Mouse (Mus musculus) heart, embryonic 10.5 days (tissue): ENCODE results near the gene Cabin1. TPM values are rescaled to one million over a fixed set of nuclear protein-coding genes. Genes with fewer than 3 reads are reported as not detected.

ENCODE experiments used
- DNase-seq: peaks from one replicate; pipeline ENCODE4 v3.0.0-alpha.2; 2017; ENCODE audit warnings: low spot score
- H3K27ac ChIP-seq: fragments of 300-500 bp; sonication (generic); 2 replicates; pipeline ENCODE4 v1.5.1; 2016; ENCODE audit warnings: mild to moderate bottlenecking
- H3K27me3 ChIP-seq: fragments of 300-500 bp; sonication (generic); 2 replicates; pipeline ENCODE4 v1.6.1; 2016; ENCODE audit warnings: mild to moderate bottlenecking; ENCODE audit not compliant: poor library complexity, insufficient read depth, severe bottlenecking
- H3K36me3 ChIP-seq: fragments of 300-500 bp; sonication (generic); 2 replicates; pipeline ENCODE4 v1.6.1; 2016; ENCODE audit warnings: mild to moderate bottlenecking, moderate library complexity
- H3K4me1 ChIP-seq: fragments of 300-500 bp; sonication (generic); 2 replicates; pipeline ENCODE4 v1.6.1; 2016; ENCODE audit warnings: mild to moderate bottlenecking
- H3K4me3 ChIP-seq: fragments of 300-500 bp; sonication (generic); 2 replicates; pipeline ENCODE4 v1.5.1; 2016; ENCODE audit warnings: mild to moderate bottlenecking, moderate library complexity
- H3K9me3 ChIP-seq: fragments of 300-500 bp; sonication (generic); 2 replicates; pipeline ENCODE4 v1.6.1; 2016; ENCODE audit warnings: mild to moderate bottlenecking, moderate library complexity
- WGBS: fragments of 180-500 bp; shearing (Covaris S2); methylation state at CpG from one replicate; pipeline ENCODE4 v1.1.7; 2016; 5-methylcytosine and 5-hydroxymethylcytosine counted together
- polyA plus RNA-seq: library from polyadenylated mRNA; unstranded; fragments of >200 nt; fragmentation: Nextera tagmentation; extraction: Ambion mirVana; gene quantifications from 2 replicates; pipeline ENCODE4 v1.2.1, GENCODE M21; 2016

The Cabin1 gene
- polyA plus RNA-seq, 1 experiment from 2014 or later, result 20.0 TPM

GRCm38 (mm10) chr10:75635019-75635692 is 129.0 kb downstream of the Cabin1 start:
- DNase-seq, result no peak
- H3K27me3 ChIP-seq, result peaks cover 19% of the 10 kb centered on the region; the same call in 1 of the 2 replicates
- H3K4me3 ChIP-seq, result no peak overlapping the region
- H3K27ac ChIP-seq, result no peak overlapping the region
- 62% methylated on average over 14 of the region's 14 CpGs for WGBS
- H3K9me3 ChIP-seq, result no peaks in the 10 kb centered on the region
- peaks cover 17% of the 10 kb centered on the region for H3K4me1 ChIP-seq
- H3K36me3 ChIP-seq, result no peaks in the 10 kb centered on the region

GRCm38 (mm10) chr10:75634610-75635009 is 129.5 kb downstream of the Cabin1 start:
- H3K9me3 ChIP-seq, result no peaks in the 10 kb centered on the region
- no peak for DNase-seq
- WGBS, result 91% methylated on average over 8 of the region's 8 CpGs

GRCm38 (mm10) chr10:75633576-75634139 is 130.5 kb downstream of the Cabin1 start:
- Histone ChIP-seq H3K9me3 (no peaks in the 10 kb centered on the region), H3K36me3 (no peaks in the 10 kb centered on the region), H3K4me3 (no peak overlapping the region), H3K27ac (no peak overlapping the region), H3K27me3 (peaks cover 15% of the 10 kb centered on the region; the same call in 1 of the 2 replicates), H3K4me1 (peaks cover 16% of the 10 kb centered on the region)
- 65% methylated on average over 14 of the region's 14 CpGs for WGBS
- no peak for DNase-seq

More at GRCm38 (mm10) chr10:75634610-75635009, 129.5 kb downstream of the Cabin1 start:
- Histone ChIP-seq H3K27ac (no peak overlapping the region), H3K4me1 (peaks cover 17% of the 10 kb centered on the region), H3K4me3 (no peak overlapping the region), H3K36me3 (no peaks in the 10 kb centered on the region), H3K27me3 (peaks cover 19% of the 10 kb centered on the region; the same call in 1 of the 2 replicates)

GRCm38 (mm10) chr10:75633048-75633447 is 131.1 kb downstream of the Cabin1 start:
- 86% methylated on average over 5 of the region's 5 CpGs for WGBS
- DNase-seq, result no peak
- peaks cover 10% of the 10 kb centered on the region for H3K4me1 ChIP-seq
- H3K4me3 ChIP-seq, result no peak overlapping the region
- no peaks in the 10 kb centered on the region for H3K36me3 ChIP-seq
- H3K27me3 ChIP-seq, result peaks cover 11% of the 10 kb centered on the region; the same call in 1 of the 2 replicates
- no peak overlapping the region for H3K27ac ChIP-seq
- H3K9me3 ChIP-seq, result no peaks in the 10 kb centered on the region

- no peaks in the 10 kb centered on the region for H3K9me3 ChIP-seq
- 53% methylated on average over 5 of the region's 5 CpGs for WGBS
- no peak for DNase-seq
These were observed 131.5 kb downstream of the Cabin1 start for GRCm38 (mm10) chr10:75632633-75633032.

GRCm38 (mm10) chr10:75627490-75627889 is 136.7 kb downstream of the Cabin1 start:
- Histone ChIP-seq H3K27ac (no peak overlapping the region), H3K9me3 (no peaks in the 10 kb centered on the region), H3K4me1 (no peaks in the 10 kb centered on the region), H3K36me3 (no peaks in the 10 kb centered on the region), H3K4me3 (no peak overlapping the region), H3K27me3 (no peaks in the 10 kb centered on the region)
- DNase-seq, result no peak
- WGBS, result 83% methylated on average over 3 of the region's 3 CpGs

More at GRCm38 (mm10) chr10:75632633-75633032, 131.5 kb downstream of the Cabin1 start:
- no peaks in the 10 kb centered on the region for H3K36me3 ChIP-seq
- 0 out of 2 replicates have a peak, but pooled peaks cover 7% of the 10 kb centered on the region for H3K4me1 ChIP-seq
- H3K4me3 ChIP-seq, result no peak overlapping the region
- no peak overlapping the region for H3K27ac ChIP-seq
- peaks cover 7% of the 10 kb centered on the region; the same call in 1 of the 2 replicates for H3K27me3 ChIP-seq

GRCm38 (mm10) chr10:75626991-75627390 is 137.2 kb downstream of the Cabin1 start:
- Histone ChIP-seq H3K27ac (no peak overlapping the region), H3K9me3 (no peaks in the 10 kb centered on the region), H3K36me3 (no peaks in the 10 kb centered on the region), H3K4me3 (no peak overlapping the region), H3K4me1 (no peaks in the 10 kb centered on the region), H3K27me3 (no peaks in the 10 kb centered on the region)
- DNase-seq, result no peak
- WGBS, result 72% methylated on average over 3 of the region's 3 CpGs

GRCm38 (mm10) chr10:75625920-75626319 is 138.2 kb downstream of the Cabin1 start:
- no peaks in the 10 kb centered on the region for H3K27me3 ChIP-seq
- WGBS, result 51% methylated on average over 6 of the region's 6 CpGs
- no peaks in the 10 kb centered on the region for H3K9me3 ChIP-seq
- DNase-seq, result no peak
- H3K27ac ChIP-seq, result no peak overlapping the region
- no peaks in the 10 kb centered on the region for H3K4me1 ChIP-seq
- H3K36me3 ChIP-seq, result no peaks in the 10 kb centered on the region
- H3K4me3 ChIP-seq, result no peak overlapping the region

- Histone ChIP-seq H3K4me1 (no peaks in the 10 kb centered on the region), H3K9me3 (no peaks in the 10 kb centered on the region), H3K27me3 (no peaks in the 10 kb centered on the region), H3K36me3 (no peaks in the 10 kb centered on the region), H3K27ac (no peak overlapping the region), H3K4me3 (no peak overlapping the region)
- DNase-seq, result no peak
- 44% methylated on average over 3 of the region's 3 CpGs for WGBS
These were observed 143.3 kb downstream of the Cabin1 start for GRCm38 (mm10) chr10:75620818-75621217.

- Histone ChIP-seq H3K27me3 (no peaks in the 10 kb centered on the region), H3K4me3 (no peak overlapping the region), H3K36me3 (no peaks in the 10 kb centered on the region), H3K9me3 (no peaks in the 10 kb centered on the region), H3K4me1 (no peaks in the 10 kb centered on the region), H3K27ac (no peak overlapping the region)
- 80% methylated on average over 4 of the region's 4 CpGs for WGBS
- DNase-seq, result no peak
These were observed 148.1 kb downstream of the Cabin1 start for GRCm38 (mm10) chr10:75616044-75616443.

GRCm38 (mm10) chr10:75610486-75610885 is 153.7 kb downstream of the Cabin1 start:
- peaks cover 6% of the 10 kb centered on the region; the same call in 1 of the 2 replicates for H3K4me1 ChIP-seq
- DNase-seq, result no peak
- no peak overlapping the region for H3K27ac ChIP-seq
- 42% methylated on average over 7 of the region's 7 CpGs for WGBS
- no peaks in the 10 kb centered on the region for H3K27me3 ChIP-seq
- H3K9me3 ChIP-seq, result no peaks in the 10 kb centered on the region
- no peak overlapping the region for H3K4me3 ChIP-seq
- H3K36me3 ChIP-seq, result no peaks in the 10 kb centered on the region

GRCm38 (mm10) chr10:75608975-75609374 is 155.2 kb downstream of the Cabin1 start:
- Histone ChIP-seq H3K9me3 (no peaks in the 10 kb centered on the region), H3K27me3 (no peaks in the 10 kb centered on the region), H3K4me1 (peaks cover 11% of the 10 kb centered on the region; the same call in 1 of the 2 replicates), H3K27ac (no peak overlapping the region), H3K4me3 (no peak overlapping the region), H3K36me3 (no peaks in the 10 kb centered on the region)
- WGBS, result 81% methylated on average over 11 of the region's 11 CpGs
- DNase-seq, result no peak

- Histone ChIP-seq H3K4me1 (peaks cover 11% of the 10 kb centered on the region; the same call in 1 of the 2 replicates), H3K27me3 (no peaks in the 10 kb centered on the region), H3K27ac (no peak overlapping the region), H3K4me3 (no peak overlapping the region), H3K36me3 (no peaks in the 10 kb centered on the region), H3K9me3 (no peaks in the 10 kb centered on the region)
- no peak for DNase-seq
- WGBS, result 87% methylated on average over 4 of the region's 4 CpGs
These were observed 156.9 kb downstream of the Cabin1 start for GRCm38 (mm10) chr10:75607253-75607652.
